Mouse (Mus musculus): ENCODE results near the gene Col17a1. TPM values are rescaled to one million over a fixed set of nuclear protein-coding genes. Genes with fewer than 3 reads are reported as not detected.

Col17a1 gene
- polyA plus RNA-seq, 1 experiment from 2014 or later = 0.08 TPM

Other genes with a start within 250 kb of the Col17a1 start
- 0.64 and 0.65 TPM in 2 replicates for gene Sh3pxd2a, start 227.7 kb downstream of the Col17a1 start, polyA plus RNA-seq (2015; fragmentation: Nextera tagmentation; extraction: Ambion mirVana)
- 7.1 and 7.2 TPM in 2 replicates for gene Stn1, start 154.6 kb downstream of the Col17a1 start, polyA plus RNA-seq (2015; fragmentation: Nextera tagmentation; extraction: Ambion mirVana)
- gene Slk, start 112.4 kb downstream of the Col17a1 start, polyA plus RNA-seq (2015; fragmentation: Nextera tagmentation; extraction: Ambion mirVana) = 4.6 and 5.8 TPM in 2 replicates
- 50.5 and 62.1 TPM in 2 replicates for gene Sfr1, start 39.6 kb upstream of the Col17a1 start, polyA plus RNA-seq (2015; fragmentation: Nextera tagmentation; extraction: Ambion mirVana)
- 123 and 134 TPM in 2 replicates for gene Gsto1, start 162.9 kb upstream of the Col17a1 start, polyA plus RNA-seq (2015; fragmentation: Nextera tagmentation; extraction: Ambion mirVana)
- gene Gsto2, start 173.4 kb upstream of the Col17a1 start, polyA plus RNA-seq (2015; fragmentation: Nextera tagmentation; extraction: Ambion mirVana) = 0.07 and 0.08 TPM in 2 replicates
- 0.01 TPM in 1 of 2 replicates, not detected in the other for gene Cfap43, start 227.2 kb upstream of the Col17a1 start, polyA plus RNA-seq (2015; fragmentation: Nextera tagmentation; extraction: Ambion mirVana)
- 4.0 and 4.3 TPM in 2 replicates for gene Itprip, start 227.2 kb upstream of the Col17a1 start, polyA plus RNA-seq (2015; fragmentation: Nextera tagmentation; extraction: Ambion mirVana)
- gene Cfap58, start 245.6 kb upstream of the Col17a1 start, polyA plus RNA-seq (2015; fragmentation: Nextera tagmentation; extraction: Ambion mirVana) = not detected in 2 replicates

Measured in liver, embryonic 16.5 days (tissue).